Mouse (Mus musculus): ENCODE measurements around the gene Platr17.

Gene Platr17

GRCm38 (mm10) chr17:33920282-33921097 is 15.6 kb downstream of the Platr17 start:
- peak; percentile 90 to 91 for DNase-seq

GRCm38 (mm10) chr17:33921361-33921760 is 16.4 kb downstream of the Platr17 start:
- no peak for DNase-seq

GRCm38 (mm10) chr17:33924577-33925283 is 19.8 kb downstream of the Platr17 start:
- DNase-seq, result peak; percentile 83 to 84

- no peak for DNase-seq
Observed at GRCm38 (mm10) chr17:33925406-33926116, 20.6 kb downstream of the Platr17 start.

- DNase-seq, result peak; percentile 35 to 44
Observed at GRCm38 (mm10) chr17:33926207-33926932, 21.4 kb downstream of the Platr17 start.

- no peak for DNase-seq
Observed at GRCm38 (mm10) chr17:33928251-33928947, 23.5 kb downstream of the Platr17 start.

- peak; percentile 96 to 97 for DNase-seq
Observed at GRCm38 (mm10) chr17:33929371-33930279, 24.7 kb downstream of the Platr17 start, which contains the start of gene Rgl2. Rgl2 (plus strand) TSS chr17:33929543.

- peak; percentile 58 to 63 for DNase-seq
Observed at GRCm38 (mm10) chr17:33930280-33931158, 25.6 kb downstream of the Platr17 start.

GRCm38 (mm10) chr17:33931159-33931866 is 26.4 kb downstream of the Platr17 start:
- peak; percentile 29 to 35 for DNase-seq

GRCm38 (mm10) chr17:33931947-33932346 is 27.0 kb downstream of the Platr17 start:
- DNase-seq, result no peak

GRCm38 (mm10) chr17:33932448-33932847 is 27.5 kb downstream of the Platr17 start:
- no peak for DNase-seq

GRCm38 (mm10) chr17:33932970-33933369 is 28.0 kb downstream of the Platr17 start:
- DNase-seq, result no peak

- DNase-seq, result no peak
Observed at GRCm38 (mm10) chr17:33935422-33936055, 30.6 kb downstream of the Platr17 start.

GRCm38 (mm10) chr17:33936993-33937392 is 32.1 kb downstream of the Platr17 start:
- DNase-seq, result no peak

- DNase-seq, result no peak
Observed at GRCm38 (mm10) chr17:33938783-33939182, 33.8 kb downstream of the Platr17 start.

- peak; percentile 85 for DNase-seq
Observed at GRCm38 (mm10) chr17:33940206-33940805, 35.4 kb downstream of the Platr17 start, which contains the start of the genes Pfdn6 and Wdr46. Pfdn6 (minus strand) TSS chr17:33940343. Wdr46 (plus strand) TSS chr17:33940660.

GRCm38 (mm10) chr17:33940981-33941380 is 36.0 kb downstream of the Platr17 start:
- no peak for DNase-seq

GRCm38 (mm10) chr17:33941381-33941780 is 36.4 kb downstream of the Platr17 start:
- no peak for DNase-seq
